14 mouse cellular contexts compared by ENCODE assay signal in the genomic region with DNA sequence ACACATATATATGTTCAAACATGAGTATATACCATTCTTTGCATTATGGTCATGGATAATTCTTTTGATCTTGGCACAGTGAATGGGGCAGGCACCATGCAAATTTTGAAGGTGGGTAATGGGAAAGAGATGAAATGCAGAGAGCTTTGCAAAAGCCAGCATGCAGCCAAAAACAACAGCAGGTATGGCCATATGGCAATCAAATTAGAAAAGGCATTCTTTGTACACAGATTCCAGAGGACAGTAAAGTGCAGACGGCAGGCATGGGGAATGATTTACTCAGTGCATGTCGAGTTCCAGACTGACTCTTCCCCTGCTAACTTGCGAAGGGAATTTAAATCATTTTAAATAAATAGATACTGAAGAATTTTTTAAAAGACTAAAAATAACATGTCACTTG.
DNase-seq lines count a peak whose midpoint lies in the region; ATAC-seq and TF ChIP-seq lines count a peak whose summit lies in the region.
"Had no signal": no experiment of that assay in that cellular context is flagged by ENCODE, and none has a peak within 500 bp of the region (broad histone marks: within the 10 kb centered on the region; RNA-seq: fewer than 3 reads in every experiment).

No protein-coding gene starts in this region.

- ATAC-seq in midbrain, postnatal 0 days (ENCODE audit: low FRiP score), result no peak
- no peak for ATAC-seq in midbrain, embryonic 15.5 days (replicated peaks)
- ATAC-seq: Patski had no signal

- no peaks in the 10 kb centered on the region for H3K36me3 ChIP-seq in midbrain, postnatal 0 days (ENCODE audit: insufficient read depth, low read length)
- H3K36me3 ChIP-seq in midbrain, embryonic 15.5 days (replicated peaks), result no peaks in the 10 kb centered on the region
- H3K36me3 ChIP-seq: embryonic facial prominence, embryonic 12.5 days had no signal

- H3K9me3 ChIP-seq in midbrain, postnatal 0 days (ENCODE audit: low read length), result no peaks in the 10 kb centered on the region
- H3K9me3 ChIP-seq in midbrain, embryonic 15.5 days, result no peaks in the 10 kb centered on the region
- H3K9me3 ChIP-seq: embryonic facial prominence, embryonic 12.5 days had no signal

- no peak overlapping the region for H3K4me3 ChIP-seq in midbrain, postnatal 0 days (ENCODE audit: low read depth, low read length)
- no peak overlapping the region for H3K4me3 ChIP-seq in midbrain, embryonic 15.5 days
- H3K4me3 ChIP-seq: embryonic facial prominence, embryonic 12.5 days; myocyte had no signal

- TF ChIP-seq CTCF in midbrain, postnatal 0 days (IDR thresholded peaks at IDR 0.05), result no peak

- no peak overlapping the region for H3K4me2 ChIP-seq in midbrain, postnatal 0 days (ENCODE audit: low read depth, low read length, poor library complexity, severe bottlenecking)
- H3K4me2 ChIP-seq in midbrain, embryonic 15.5 days, result no peak overlapping the region
- H3K4me2 ChIP-seq: embryonic facial prominence, embryonic 12.5 days had no signal

- no peaks in the 10 kb centered on the region for H3K27me3 ChIP-seq in midbrain, postnatal 0 days (ENCODE audit: insufficient read depth, low read length)
- H3K27me3 ChIP-seq in midbrain, embryonic 15.5 days (replicated peaks), result no peaks in the 10 kb centered on the region
- H3K27me3 ChIP-seq: embryonic facial prominence, embryonic 12.5 days had no signal

- H3K9ac ChIP-seq in midbrain, postnatal 0 days (replicated peaks; ENCODE audit: low read length, poor library complexity, severe bottlenecking), result no peak overlapping the region
- no peak overlapping the region for H3K9ac ChIP-seq in midbrain, embryonic 15.5 days
- H3K9ac ChIP-seq: embryonic facial prominence, embryonic 12.5 days had no signal

- 66% methylated on average over 3 of the region's 3 CpGs for WGBS in midbrain, postnatal 0 days
- 71% methylated on average over 3 of the region's 3 CpGs for whole genome bisulfite sequencing in midbrain, embryonic 15.5 days

- H3K27ac ChIP-seq in midbrain, postnatal 0 days (ENCODE audit: low read depth, low read length), result no peak overlapping the region
- H3K27ac ChIP-seq in midbrain, embryonic 15.5 days, result no peak overlapping the region
- H3K27ac ChIP-seq: embryonic facial prominence, embryonic 12.5 days had no signal

- no peaks in the 10 kb centered on the region for H3K4me1 ChIP-seq in midbrain, postnatal 0 days (ENCODE audit: insufficient read depth, low read length)
- H3K4me1 ChIP-seq in midbrain, embryonic 15.5 days, result no peaks in the 10 kb centered on the region
- H3K4me1 ChIP-seq: embryonic facial prominence, embryonic 12.5 days had no signal

- DNase-seq in midbrain, postnatal 0 days (ENCODE audit: low spot score), result peak; percentile 73
- DNase-seq in cerebellum, adult 8-10 months, result peak; percentile 71
- peak; percentile 58 for DNase-seq in layer of hippocampus, adult 11-12 months (ENCODE audit: low spot score)
- DNase-seq in telencephalon, adult 2 months (ENCODE audit: low read depth, low spot score), result peak; percentile 22
- no peak for DNase-seq in gastrocnemius, adult 8-10 months (ENCODE audit: low spot score in 2 of 2)
- no peak for DNase-seq in kidney, postnatal 36 days
- DNase-seq: adrenal gland, adult 2 months; heart, postnatal 14 days; kidney, adult 2 months; lung, adult 2 months had no signal

Comparison
In these comparisons a context has a peak if more than half of its experiments do, and no peak if none do; other contexts are left out.
1. DNase-seq: peak in midbrain, postnatal 0 days (single experiment), cerebellum, adult 8-10 months (single experiment), layer of hippocampus, adult 11-12 months (single experiment) and telencephalon, adult 2 months (single experiment); none in gastrocnemius, adult 8-10 months (0 of 2) and kidney, postnatal 36 days (0 of 2).